ENCODE assay signal across 8 mouse cellular contexts in the genomic region with DNA sequence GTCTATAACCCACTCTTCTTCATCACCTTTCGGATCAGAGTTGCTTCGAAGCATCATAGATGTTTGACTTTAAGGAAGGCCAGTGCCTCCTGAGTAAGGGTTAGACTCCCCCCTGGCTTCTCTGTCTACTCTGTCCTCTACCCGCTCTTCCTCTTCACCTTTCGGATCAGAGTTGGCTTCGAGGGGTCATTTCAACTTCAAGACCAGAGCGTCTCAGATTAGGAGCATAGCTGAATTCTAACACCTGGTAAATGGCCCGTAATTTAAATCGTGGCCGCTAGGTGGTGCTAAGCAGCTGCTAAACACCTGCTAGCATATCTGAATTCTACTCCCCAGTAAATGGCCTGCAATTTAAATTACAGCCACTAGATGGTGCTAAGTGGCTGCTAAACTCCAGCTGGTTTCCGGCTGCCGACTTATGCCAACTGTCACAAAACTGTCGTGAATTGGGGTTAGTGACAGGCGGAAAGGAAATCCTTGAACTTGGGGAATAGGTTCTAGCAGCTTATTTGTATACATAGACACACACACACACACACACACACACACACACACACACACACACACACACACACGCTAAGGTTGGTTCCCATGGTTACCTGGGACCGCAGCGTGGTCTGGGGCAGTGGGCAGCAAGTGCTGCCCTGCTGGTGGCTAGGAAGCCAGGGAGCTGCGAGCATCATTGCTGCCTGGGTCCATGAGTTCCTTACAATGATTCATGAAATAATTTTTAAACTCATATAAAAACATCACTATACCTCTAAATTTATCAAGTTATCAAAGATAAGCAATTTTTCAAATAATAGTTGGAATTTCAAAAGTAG.
DNase-seq lines count a peak whose midpoint lies in the region; ATAC-seq and TF ChIP-seq lines count a peak whose summit lies in the region.

No protein-coding gene starts in this region.

- in situ Hi-C loops in Patski (cut with MboI; ENCODE audit: low pct_unique_long_range_greater_than_20kb), result loop anchor here (25.0 kb wide), 1 partner anchor 273 kb away; no protein-coding TSS in a partner anchor

- TF ChIP-seq CTCF in Patski (IDR thresholded peaks at IDR 0.05), result peak; percentile 98

- peak; percentile 97 for DNase-seq in Patski (ENCODE audit: low read depth, low spot score)
- DNase-seq in cerebellum, postnatal 14 days, result peak; percentile 98 to 99
- peak; percentile 89 to 92 for DNase-seq in frontal cortex, postnatal 14 days (ENCODE audit: low spot score in 2 of 2)
- DNase-seq in layer of hippocampus, postnatal 25 days (ENCODE audit: extremely low spot score in 1 of 2, low spot score in 1 of 2), result peak; percentile 74 to 93
- DNase-seq in lung, postnatal 25 days (ENCODE audit: low spot score), result peak; percentile 98
- peak; percentile 100 for DNase-seq in retina, embryonic 14.5 days (ENCODE audit: low spot score)
- DNase-seq in thymus, postnatal 4 days, result peak; percentile 90

- ATAC-seq in Patski, result peak; percentile 90
- peak; percentile 95 for ATAC-seq in hindbrain, embryonic 13.5 days (ENCODE audit: low FRiP score)

- no peaks in the 10 kb centered on the region for H3K36me3 ChIP-seq in hindbrain, embryonic 13.5 days

- H3K9ac ChIP-seq in hindbrain, embryonic 13.5 days, result peak overlapping the region; percentile 53; the same call in 1 of the 2 replicates

- no peaks in the 10 kb centered on the region for H3K4me1 ChIP-seq in hindbrain, embryonic 13.5 days (replicated peaks)

- no peak overlapping the region for H3K27ac ChIP-seq in hindbrain, embryonic 13.5 days

- H3K4me2 ChIP-seq in hindbrain, embryonic 13.5 days, result peak overlapping the region; percentile 51

- H3K4me3 ChIP-seq in hindbrain, embryonic 13.5 days, result peak overlapping the region; percentile 42

- WGBS in hindbrain, embryonic 13.5 days, result 18% methylated on average over 17 of the region's 17 CpGs

- POLR2A ChIA-PET in Patski (lab: Charles Lee), result interaction anchor here (0.6 kb wide), 1 partner anchor 717 kb away, joined by 3 read pairs; no protein-coding TSS in a partner anchor

- peaks cover 6% of the 10 kb centered on the region for H3K27me3 ChIP-seq in Patski
- H3K27me3 ChIP-seq in hindbrain, embryonic 13.5 days, result 0 out of 2 replicates have a peak, but pooled peaks cover 4% of the 10 kb centered on the region

- H3K9me3 ChIP-seq in hindbrain, embryonic 13.5 days, result peaks cover 5% of the 10 kb centered on the region; the same call in 1 of the 2 replicates

- CTCF ChIA-PET in Patski (lab: Charles Lee), result interaction anchor here (0.6 to 1.5 kb wide), 10 partner anchors 11 to 724 kb away, joined by 3 to 4 read pairs (median 3); no protein-coding TSS in a partner anchor
